Mouse (Mus musculus) gastrocnemius, adult 18-20 months (tissue): ENCODE measurements around the gene Enpp7. TPM values are rescaled to one million over a fixed set of nuclear protein-coding genes. Genes with fewer than 3 reads are reported as not detected.

Source experiments
- DNase-seq: peaks from one replicate; pipeline ENCODE4 v3.0.0; 2021; ENCODE audit warnings: low spot score
- total RNA-seq, 2 experiments: library from RNA; stranded (reverse); gene quantifications; 2 replicates each; pipeline ENCODE4 v1.2.3; 2021

The Enpp7 gene
- total RNA-seq, 2 experiments from 2014 or later, result not detected

- DNase-seq, result no peak
Observed at GRCm38 (mm10) chr11:118997182-118997581, 9.2 kb downstream of the Enpp7 start.

- DNase-seq, result peak; percentile 65
Observed at GRCm38 (mm10) chr11:118998540-118999265, 10.7 kb downstream of the Enpp7 start.

GRCm38 (mm10) chr11:118999361-118999804 lies 11.4 kb downstream of the Enpp7 start:
- DNase-seq, result no peak

DNA sequence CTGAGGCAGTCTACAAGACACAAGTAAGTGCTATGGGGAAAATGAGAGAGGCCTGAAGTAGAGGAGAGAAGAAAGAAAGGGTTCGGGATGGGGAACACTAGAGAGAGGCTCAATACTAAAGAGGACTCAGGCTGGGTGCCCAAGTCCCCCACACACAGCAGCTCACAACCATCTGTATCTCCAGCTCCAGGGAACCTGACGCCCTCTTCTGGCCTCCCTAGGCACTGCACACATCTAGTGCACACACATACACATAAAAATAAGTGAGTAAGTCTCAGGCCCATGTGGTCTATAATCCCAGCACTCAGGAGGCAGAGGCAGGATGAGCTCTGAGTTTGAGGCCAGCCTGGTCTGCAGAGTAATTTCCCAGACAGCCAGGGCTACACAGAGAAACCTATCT lies 12.9 kb downstream of the Enpp7 start:
- no peak for DNase-seq

GRCm38 (mm10) chr11:119001493-119002128 lies 13.6 kb downstream of the Enpp7 start:
- no peak for DNase-seq

- DNase-seq, result no peak
Observed at GRCm38 (mm10) chr11:119005547-119006275, 17.7 kb downstream of the Enpp7 start.

GRCm38 (mm10) chr11:119006462-119006861 lies 18.5 kb downstream of the Enpp7 start:
- DNase-seq, result no peak

GRCm38 (mm10) chr11:119007461-119008456 lies 19.8 kb downstream of the Enpp7 start:
- no peak for DNase-seq

- DNase-seq, result no peak
Observed at GRCm38 (mm10) chr11:119014455-119014854, 26.5 kb downstream of the Enpp7 start.

- DNase-seq, result no peak
Observed at GRCm38 (mm10) chr11:119017506-119017905, 29.5 kb downstream of the Enpp7 start.

DNA sequence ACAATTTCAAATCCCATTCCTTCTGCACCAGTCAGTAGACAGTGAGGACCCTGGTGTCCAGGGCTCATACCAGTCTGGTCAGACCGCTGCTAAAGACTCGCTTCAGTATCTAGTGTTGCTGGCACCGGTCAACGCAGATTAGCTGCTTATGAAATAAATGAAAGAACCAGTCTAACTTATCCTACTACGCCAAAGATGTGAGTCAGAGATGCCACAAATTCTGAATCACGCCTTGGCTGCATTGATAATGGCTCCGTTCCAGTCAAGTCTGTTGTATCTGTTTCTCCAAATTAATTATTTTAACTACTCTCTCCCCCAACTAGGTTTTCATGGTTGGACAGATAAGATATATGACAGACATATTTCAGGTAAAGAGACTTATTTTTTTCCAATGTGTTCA lies 33.2 kb downstream of the Enpp7 start:
- no peak for DNase-seq

DNA sequence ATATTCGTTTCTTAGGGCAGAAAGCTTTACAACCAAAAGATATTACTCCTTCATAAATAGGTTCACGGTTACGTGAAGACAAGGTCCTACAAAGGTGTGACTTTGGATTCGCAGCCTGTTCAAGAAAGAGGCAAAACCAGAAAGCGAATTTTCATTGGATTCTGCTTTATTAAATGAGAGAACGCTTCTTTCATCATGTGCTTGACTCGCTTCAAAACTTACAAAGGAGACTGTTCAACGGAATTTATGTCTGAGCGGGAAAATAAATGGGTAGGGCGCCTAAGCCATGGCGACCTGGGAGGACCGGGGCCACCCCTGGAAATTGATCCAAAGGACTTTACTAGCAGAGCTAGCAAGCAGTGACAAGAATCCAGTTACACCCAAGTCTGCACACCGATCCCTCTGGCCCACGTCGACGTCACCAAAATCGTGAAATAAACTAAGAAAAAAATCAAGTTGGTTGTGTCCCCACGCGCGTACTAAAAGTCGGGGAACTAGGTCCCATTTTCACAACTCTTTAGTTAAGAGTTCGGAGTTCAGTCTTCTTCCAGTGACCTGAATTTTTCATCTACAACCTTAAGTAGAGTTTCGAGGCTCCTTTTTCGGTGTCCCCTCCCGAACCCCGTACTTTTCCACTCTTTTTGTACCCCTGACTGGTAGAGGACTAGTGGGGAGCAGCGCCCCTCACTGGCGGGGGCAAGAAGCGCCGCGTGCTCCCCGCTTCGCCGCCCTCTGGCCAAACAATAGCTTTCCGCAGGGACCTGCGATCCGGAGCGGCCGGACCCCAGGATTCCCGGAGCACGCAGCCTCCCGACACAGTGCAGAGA lies 34.3 kb downstream of the Enpp7 start:
- no peak for DNase-seq

GRCm38 (mm10) chr11:119022895-119023615 lies 35.1 kb downstream of the Enpp7 start, which contains the start of gene Cbx2:
TSS of gene Cbx2 (plus strand) at chr11:119022962.
- peak; percentile 72 for DNase-seq

GRCm38 (mm10) chr11:119023616-119023980 lies 35.6 kb downstream of the Enpp7 start:
- DNase-seq, result no peak

DNA sequence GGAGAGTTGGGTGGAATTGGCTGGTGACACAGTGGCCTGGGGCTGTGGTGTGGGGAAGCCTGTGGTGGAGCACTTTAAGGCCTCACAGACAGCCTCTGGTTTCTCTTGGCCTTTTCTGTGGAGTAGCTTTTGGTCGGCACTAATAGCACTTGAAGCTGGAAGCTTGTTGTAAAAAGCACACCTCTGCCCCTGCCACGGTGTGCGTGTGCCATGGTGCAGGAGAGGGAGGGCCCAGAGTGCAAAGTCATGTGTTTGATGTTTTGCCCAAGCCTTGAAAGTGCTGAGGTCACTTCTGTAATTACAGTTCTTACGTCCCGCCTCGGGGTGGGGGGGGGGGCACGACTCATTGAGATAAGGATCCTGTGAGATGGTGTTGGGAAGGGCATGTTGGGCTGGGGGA lies 36.3 kb downstream of the Enpp7 start:
- no peak for DNase-seq

- no peak for DNase-seq
Observed at GRCm38 (mm10) chr11:119026203-119026602, 38.2 kb downstream of the Enpp7 start.

- DNase-seq, result peak; percentile 87
Observed at GRCm38 (mm10) chr11:119033874-119034558, 46.0 kb downstream of the Enpp7 start.

DNA sequence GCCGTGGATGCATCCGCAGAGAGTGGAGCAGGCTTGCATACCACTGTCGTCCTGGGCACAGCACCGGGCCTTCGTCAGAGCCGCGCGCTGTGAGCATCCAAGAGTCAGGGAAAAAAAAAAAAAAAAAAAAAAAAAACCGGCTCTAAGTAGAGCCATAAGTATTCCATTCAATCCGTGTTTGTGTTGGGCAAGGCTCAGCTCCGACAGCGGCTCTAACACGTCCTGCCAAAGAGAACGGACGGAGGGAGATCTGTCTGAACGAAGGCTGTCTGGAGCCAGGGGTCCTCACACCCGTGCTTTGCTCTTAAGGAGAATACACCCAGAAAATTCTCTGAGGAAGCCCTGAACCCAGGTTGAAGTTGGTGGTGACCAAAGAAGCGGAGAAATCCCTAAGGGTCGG lies 46.6 kb downstream of the Enpp7 start:
- no peak for DNase-seq

DNA sequence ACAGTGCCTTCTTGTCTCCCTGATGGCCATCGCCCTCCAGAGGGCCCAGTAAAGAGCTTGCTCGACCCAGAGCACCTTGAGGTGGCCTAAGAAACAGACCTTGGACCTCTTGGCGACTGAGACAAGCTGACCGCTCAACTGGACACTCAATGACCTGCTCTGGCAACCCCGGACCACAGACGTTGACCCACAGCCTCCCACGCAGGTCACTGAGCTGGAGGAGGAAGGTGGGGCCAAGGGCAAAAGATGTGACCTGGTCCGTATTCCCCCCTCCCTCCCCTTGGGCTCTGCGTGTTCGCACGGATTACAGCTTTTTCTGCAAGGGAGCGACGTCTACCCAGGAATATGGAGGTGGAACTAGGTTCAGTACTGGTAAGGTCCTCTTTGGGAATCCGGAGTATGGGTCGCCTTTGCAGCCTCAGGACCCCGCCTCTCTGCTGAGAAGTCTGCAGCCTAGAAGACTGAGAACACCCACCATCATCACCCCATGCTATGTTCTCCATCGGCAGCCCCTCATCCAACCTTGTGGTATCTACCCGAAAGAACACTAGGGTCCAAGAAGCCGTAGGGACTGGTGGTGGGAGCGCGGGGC lies 47.2 kb downstream of the Enpp7 start:
- no peak for DNase-seq
